ENCODE assay signal across 19 mouse cellular contexts in the genomic region with DNA sequence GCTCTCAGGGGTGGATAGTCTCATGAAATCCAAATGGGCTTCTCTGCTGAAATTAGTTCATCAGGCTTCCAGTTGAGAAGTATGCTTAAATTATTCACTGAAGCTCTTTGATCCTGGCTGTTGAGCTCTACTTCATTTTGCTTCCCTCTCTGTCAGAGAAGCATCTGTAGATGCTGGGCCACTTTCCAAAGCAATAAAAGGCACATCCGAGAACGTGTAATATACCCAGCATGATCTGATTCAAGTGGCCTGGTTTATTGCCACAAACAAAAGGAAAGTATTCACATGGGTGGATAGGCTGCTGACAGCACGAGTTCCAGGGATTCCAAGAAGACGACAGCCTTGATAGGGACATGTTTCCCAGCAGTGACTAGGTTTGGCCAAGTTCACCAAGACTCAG.
"Had no signal": no experiment of that assay in that cellular context is flagged by ENCODE, and none has a peak within 500 bp of the region (broad histone marks: within the 10 kb centered on the region; RNA-seq: fewer than 3 reads in every experiment).

No protein-coding gene starts in this region.

- H3K4me1 ChIP-seq: limb, embryonic 10.5 days had no signal

- H3K4me2 ChIP-seq: limb, embryonic 13.5 days; liver, embryonic 12.5 days; liver, embryonic 15.5 days; lung, embryonic 15.5 days; midbrain, embryonic 11.5 days had no signal

- H3K27me3 ChIP-seq: limb, embryonic 13.5 days; liver, embryonic 12.5 days; liver, embryonic 15.5 days; lung, embryonic 15.5 days had no signal

- H3K27ac ChIP-seq: kidney, postnatal 0 days; left cerebral cortex, adult 2 months; limb, embryonic 10.5 days; limb, embryonic 13.5 days; liver, embryonic 12.5 days; liver, embryonic 15.5 days; lung, embryonic 15.5 days had no signal

- DNase-seq: kidney, adult 2 months; kidney, postnatal 25 days; layer of hippocampus, postnatal 36 days; liver; lung, adult 18-20 months; lung, postnatal 14 days; lung, postnatal 4 days; midbrain, embryonic 14.5 days; thymus, adult 2 months; thymus, postnatal 14 days; thymus, postnatal 4 days had no signal

- H3K9me3 ChIP-seq: limb, embryonic 10.5 days; limb, embryonic 13.5 days; liver, embryonic 12.5 days; liver, embryonic 15.5 days; lung, embryonic 15.5 days had no signal

- ATAC-seq: liver, embryonic 12.5 days had no signal

- H3K4me3 ChIP-seq: left cerebral cortex, adult 2 months; limb, embryonic 10.5 days; limb, embryonic 13.5 days; liver, embryonic 12.5 days; liver, embryonic 15.5 days; lung, embryonic 15.5 days had no signal

- H3K9ac ChIP-seq: limb, embryonic 13.5 days; liver, embryonic 12.5 days; liver, embryonic 15.5 days; lung, embryonic 15.5 days had no signal
